Comparison of ENCODE assay signal across 8 mouse cellular contexts in the genomic region with DNA sequence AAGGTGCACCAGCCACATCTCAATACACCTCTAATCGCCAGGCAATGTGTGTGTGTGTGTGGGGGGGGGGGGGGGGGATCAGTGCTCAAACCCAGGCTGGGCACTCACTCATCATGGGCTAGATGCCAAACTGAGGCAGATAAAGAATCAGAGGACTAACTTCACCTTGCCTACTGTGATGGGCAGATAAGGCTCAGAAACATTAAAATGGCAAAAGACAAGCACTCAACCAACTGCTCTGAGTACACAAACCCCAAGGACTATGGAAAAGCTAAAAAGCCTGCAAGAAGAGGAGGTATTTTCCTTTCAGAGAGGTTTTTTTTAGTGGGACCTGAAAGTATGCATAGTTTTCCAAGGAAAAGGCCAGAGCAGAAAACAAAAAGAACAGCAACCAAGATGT. TPM values are rescaled to one million over a fixed set of nuclear protein-coding genes. Genes with fewer than 3 reads are reported as not detected.
DNase-seq lines count a peak whose midpoint lies in the region; ATAC-seq lines count a peak whose summit lies in the region.

No protein-coding gene starts in this region.

- peak overlapping the region; percentile 87; the same call in 1 of the 2 replicates for H3K27ac ChIP-seq in kidney, embryonic 15.5 days
- no peak overlapping the region for H3K27ac ChIP-seq in brown adipose tissue, adult 24 weeks (replicated peaks; ENCODE audit: low read depth, low read length)
- H3K27ac ChIP-seq in hindbrain, embryonic 13.5 days, result no peak overlapping the region; the same call in 1 of the 2 replicates
- no peak overlapping the region for H3K27ac ChIP-seq in midbrain, embryonic 13.5 days

- no peaks in the 10 kb centered on the region for H3K9me3 ChIP-seq in kidney, embryonic 15.5 days (replicated peaks)
- no peaks in the 10 kb centered on the region for H3K9me3 ChIP-seq in hindbrain, embryonic 13.5 days
- no peaks in the 10 kb centered on the region for H3K9me3 ChIP-seq in midbrain, embryonic 13.5 days

- no peak for ATAC-seq in kidney, embryonic 15.5 days (replicated peaks; ENCODE audit: low FRiP score)
- no peak for ATAC-seq in hindbrain, embryonic 13.5 days (ENCODE audit: low FRiP score)
- ATAC-seq in midbrain, embryonic 13.5 days, result no peak

- H3K4me1 ChIP-seq in kidney, embryonic 15.5 days, result peaks cover 20% of the 10 kb centered on the region
- H3K4me1 ChIP-seq in brown adipose tissue, adult 24 weeks (ENCODE audit: control insufficient read depth, insufficient read depth, insufficient read length, low read length), result 0 out of 2 replicates have a peak, but pooled peaks cover 3% of the 10 kb centered on the region
- peaks cover 38% of the 10 kb centered on the region for H3K4me1 ChIP-seq in hindbrain, embryonic 13.5 days (replicated peaks)
- H3K4me1 ChIP-seq in midbrain, embryonic 13.5 days (replicated peaks), result peaks cover 26% of the 10 kb centered on the region

- H3K4me3 ChIP-seq in kidney, embryonic 15.5 days (replicated peaks), result peak overlapping the region; percentile 92
- peak overlapping the region; percentile 85 for H3K4me3 ChIP-seq in brown adipose tissue, adult 24 weeks (ENCODE audit: insufficient read depth, low read depth, low read length)
- peak overlapping the region; percentile 96 for H3K4me3 ChIP-seq in hindbrain, embryonic 13.5 days
- peak overlapping the region; percentile 79 for H3K4me3 ChIP-seq in midbrain, embryonic 13.5 days (replicated peaks)

- 0% methylated on average over 1 of the region's 1 CpGs for WGBS in kidney, embryonic 15.5 days
- WGBS in hindbrain, embryonic 13.5 days, result 43% methylated on average over 1 of the region's 1 CpGs
- WGBS in midbrain, embryonic 13.5 days, result 25% methylated on average over 1 of the region's 1 CpGs

- no peaks in the 10 kb centered on the region for H3K36me3 ChIP-seq in kidney, embryonic 15.5 days
- H3K36me3 ChIP-seq in hindbrain, embryonic 13.5 days, result no peaks in the 10 kb centered on the region
- no peaks in the 10 kb centered on the region for H3K36me3 ChIP-seq in midbrain, embryonic 13.5 days

- DNase-seq in kidney, adult 18-20 months, result no peak
- no peak for DNase-seq in adrenal gland, postnatal 25 days
- no peak for DNase-seq in adrenal gland, adult 2 months
- DNase-seq in right cerebral cortex, postnatal 14 days, result no peak

- peak overlapping the region; percentile 94 for H3K9ac ChIP-seq in kidney, embryonic 15.5 days
- peak overlapping the region; percentile 98 for H3K9ac ChIP-seq in hindbrain, embryonic 13.5 days
- peak overlapping the region; percentile 96 for H3K9ac ChIP-seq in midbrain, embryonic 13.5 days (replicated peaks)

- peak overlapping the region; percentile 87 for H3K4me2 ChIP-seq in kidney, embryonic 15.5 days
- peak overlapping the region; percentile 84 for H3K4me2 ChIP-seq in hindbrain, embryonic 13.5 days
- peak overlapping the region; percentile 76 for H3K4me2 ChIP-seq in midbrain, embryonic 13.5 days (replicated peaks)

- no peaks in the 10 kb centered on the region for H3K27me3 ChIP-seq in kidney, embryonic 15.5 days
- H3K27me3 ChIP-seq in hindbrain, embryonic 13.5 days, result 0 out of 2 replicates have a peak, but pooled peaks cover 2% of the 10 kb centered on the region
- H3K27me3 ChIP-seq in midbrain, embryonic 13.5 days, result no peaks in the 10 kb centered on the region; the same call in 1 of the 2 replicates

RNA-seq across cellular contexts. Expression of gene Xpo6, which starts 1.4 kb away (rescaled TPM):
- polyA plus RNA-seq in kidney, embryonic 15.5 days (2015; fragmentation: Nextera tagmentation; extraction: Ambion mirVana), result 48.5 and 54.7 TPM in 2 replicates
- 19.7 and 25.2 TPM in 2 replicates for polyA plus RNA-seq in brown adipose tissue, adult 24 weeks (2012; ENCODE audit: insufficient read depth, insufficient read length, missing spikeins)
- polyA plus RNA-seq in hindbrain, embryonic 13.5 days (2015; fragmentation: Nextera tagmentation; extraction: Ambion mirVana), result 45.8 and 46.8 TPM in 2 replicates
- 44.6 and 50.4 TPM in 2 replicates for polyA plus RNA-seq in midbrain, embryonic 13.5 days (2015; fragmentation: Nextera tagmentation; extraction: Ambion mirVana)
- total RNA-seq in adrenal gland, postnatal 25 days (2021), result 102 and 119 TPM in 2 replicates
- 100 to 1,000 TPM in 1 of 2 experiments, 10 to 100 TPM in 1; 87.1 to 100 TPM for total RNA-seq in adrenal gland, adult 2 months (2021)
- 131 and 176 TPM in 2 replicates for polyA plus RNA-seq in adrenal gland, adult 2 months (2012; rRNA removed)
